Mouse (Mus musculus): ENCODE measurements around the gene Kirrel. TPM values are rescaled to one million over a fixed set of nuclear protein-coding genes. Genes with fewer than 3 reads are reported as not detected.
"Not testable (repeated sequence)": the region's sequence is repeated elsewhere in the genome, so short reads cannot be mapped to it uniquely, and the experiment has no call there.

Gene Kirrel
- polyA plus RNA-seq, 1 experiment from 2014 or later, result 11.7 TPM

GRCm38 (mm10) chr3:87114801-87115200 is 59.7 kb downstream of the Kirrel start:
- DNase-seq (ENCODE audit: low spot score) (peak; percentile 88), ATAC-seq (replicated peaks; ENCODE audit: low FRiP score, low read depth) (peak; percentile 68; the same call in 1 of the 2 replicates)
- Histone ChIP-seq H3K36me3 (ENCODE audit: insufficient read depth, low read length) (no peaks in the 10 kb centered on the region), H3K9me3 (replicated peaks; ENCODE audit: low read length) (no peaks in the 10 kb centered on the region), H3K9ac (ENCODE audit: low read depth, low read length) (no peak overlapping the region), H3K4me2 (ENCODE audit: low read length) (no peak overlapping the region), H3K27me3 (ENCODE audit: insufficient read depth, low read length) (no peaks in the 10 kb centered on the region), H3K4me1 (replicated peaks; ENCODE audit: insufficient read depth, low read length) (peaks cover 26% of the 10 kb centered on the region; the same call in 1 of the 2 replicates), H3K4me3 (replicated peaks; ENCODE audit: low read depth, low read length) (no peak overlapping the region), H3K27ac (peak overlapping the region; percentile 54)
- 56% methylated on average over 9 of the region's 9 CpGs for WGBS
- no peak for TF ChIP-seq CTCF (IDR thresholded peaks at IDR 0.05; ENCODE audit: low read depth)

DNA sequence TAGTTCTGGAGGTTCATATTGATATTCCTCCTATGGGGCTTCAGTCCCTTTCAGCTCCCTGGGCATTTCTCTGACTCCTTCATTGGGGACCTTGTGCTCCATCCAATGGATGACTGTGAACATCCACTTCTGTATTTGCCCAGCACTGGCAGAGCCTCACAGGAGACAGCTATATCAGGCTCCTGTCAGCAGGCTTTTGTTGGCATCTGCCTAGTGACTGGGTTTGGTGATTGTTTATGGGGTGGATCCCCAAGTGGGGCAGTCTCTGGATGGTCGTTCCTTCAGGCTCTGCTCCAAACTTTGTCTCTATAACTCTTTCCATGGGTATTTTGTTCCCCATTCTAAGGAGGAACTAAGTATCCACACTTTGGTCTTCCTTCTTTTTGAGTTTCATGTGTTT is 60.7 kb downstream of the Kirrel start:
- ATAC-seq (replicated peaks; ENCODE audit: low FRiP score, low read depth); H3K4me3 ChIP-seq (replicated peaks; ENCODE audit: low read depth, low read length); H3K4me2 ChIP-seq (ENCODE audit: low read length); H3K9ac ChIP-seq (ENCODE audit: low read depth, low read length); H3K27ac ChIP-seq; DNase-seq (ENCODE audit: low spot score); H3K36me3 ChIP-seq (ENCODE audit: insufficient read depth, low read length); H3K9me3 ChIP-seq (replicated peaks; ENCODE audit: low read length); H3K27me3 ChIP-seq (ENCODE audit: insufficient read depth, low read length): not testable (repeated sequence)
- H3K4me1 ChIP-seq (replicated peaks; ENCODE audit: insufficient read depth, low read length), result peaks cover 26% of the 10 kb centered on the region; the same call in 1 of the 2 replicates
- 63% methylated on average over 1 of the region's 1 CpGs for WGBS

- 0 out of 2 replicates have a peak overlapping the region, but pooled peaks have one; percentile 38 for H3K27ac ChIP-seq
- WGBS, result 22% methylated on average over 3 of the region's 3 CpGs
- no peak overlapping the region for H3K4me3 ChIP-seq (replicated peaks; ENCODE audit: low read depth, low read length)
These were observed 62.3 kb downstream of the Kirrel start for GRCm38 (mm10) chr3:87112264-87112663.

DNA sequence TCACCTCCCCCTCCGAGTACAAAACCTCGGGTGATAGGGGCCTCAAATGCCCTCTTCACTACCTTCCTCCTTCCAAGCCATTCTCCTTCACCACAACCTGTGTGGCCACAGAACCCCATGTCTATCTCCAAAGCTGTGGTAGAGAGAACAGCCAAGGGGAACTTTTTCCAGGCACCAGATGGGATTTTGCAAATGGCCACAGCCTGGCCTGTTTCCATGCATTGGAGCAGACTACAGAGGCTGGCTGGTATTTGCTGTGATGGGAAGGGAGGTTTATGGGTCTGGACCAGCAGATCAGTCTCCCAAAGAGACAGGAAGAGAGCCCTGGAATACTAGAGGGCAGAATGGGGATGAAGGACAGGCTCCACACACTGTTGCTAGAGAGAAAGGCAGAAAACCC is 69.7 kb downstream of the Kirrel start:
- H3K36me3 ChIP-seq (ENCODE audit: insufficient read depth, low read length), result no peaks in the 10 kb centered on the region
- no peaks in the 10 kb centered on the region for H3K4me1 ChIP-seq (replicated peaks; ENCODE audit: insufficient read depth, low read length)
- H3K9ac ChIP-seq (ENCODE audit: low read depth, low read length), result no peak overlapping the region
- no peak for ATAC-seq (replicated peaks; ENCODE audit: low FRiP score, low read depth)
- 89% methylated on average over 2 of the region's 2 CpGs for WGBS
- no peaks in the 10 kb centered on the region for H3K9me3 ChIP-seq (replicated peaks; ENCODE audit: low read length)
- H3K27me3 ChIP-seq (ENCODE audit: insufficient read depth, low read length), result no peaks in the 10 kb centered on the region
- no peak overlapping the region for H3K4me2 ChIP-seq (ENCODE audit: low read length)
- H3K4me3 ChIP-seq (replicated peaks; ENCODE audit: low read depth, low read length), result no peak overlapping the region
- H3K27ac ChIP-seq, result no peak overlapping the region
- no peak for TF ChIP-seq CTCF (IDR thresholded peaks at IDR 0.05; ENCODE audit: low read depth)
- no peak for DNase-seq (ENCODE audit: low spot score)

More at GRCm38 (mm10) chr3:87112264-87112663, 62.3 kb downstream of the Kirrel start:
- H3K9ac ChIP-seq (ENCODE audit: low read depth, low read length), result no peak overlapping the region
- peak; percentile 72 for DNase-seq (ENCODE audit: low spot score)
- ATAC-seq (replicated peaks; ENCODE audit: low FRiP score, low read depth), result no peak
- H3K27me3 ChIP-seq (ENCODE audit: insufficient read depth, low read length), result no peaks in the 10 kb centered on the region
- no peak overlapping the region for H3K4me2 ChIP-seq (ENCODE audit: low read length)
- no peaks in the 10 kb centered on the region for H3K36me3 ChIP-seq (ENCODE audit: insufficient read depth, low read length)
- H3K4me1 ChIP-seq (replicated peaks; ENCODE audit: insufficient read depth, low read length), result peaks cover 23% of the 10 kb centered on the region; the same call in 1 of the 2 replicates
- H3K9me3 ChIP-seq (replicated peaks; ENCODE audit: low read length), result no peaks in the 10 kb centered on the region
- no peak for TF ChIP-seq CTCF (IDR thresholded peaks at IDR 0.05; ENCODE audit: low read depth)

GRCm38 (mm10) chr3:87102346-87102745 is 72.2 kb downstream of the Kirrel start:
- Histone ChIP-seq H3K4me2 (ENCODE audit: low read length) (no peak overlapping the region), H3K9ac (ENCODE audit: low read depth, low read length) (no peak overlapping the region), H3K4me3 (replicated peaks; ENCODE audit: low read depth, low read length) (no peak overlapping the region), H3K27ac (no peak overlapping the region), H3K4me1 (replicated peaks; ENCODE audit: insufficient read depth, low read length) (0 out of 2 replicates have a peak, but pooled peaks cover 8% of the 10 kb centered on the region), H3K9me3 (replicated peaks; ENCODE audit: low read length) (no peaks in the 10 kb centered on the region), H3K36me3 (ENCODE audit: insufficient read depth, low read length) (no peaks in the 10 kb centered on the region), H3K27me3 (ENCODE audit: insufficient read depth, low read length) (no peaks in the 10 kb centered on the region)
- DNase-seq (ENCODE audit: low spot score) (no peak), ATAC-seq (replicated peaks; ENCODE audit: low FRiP score, low read depth) (no peak)
- TF ChIP-seq CTCF (IDR thresholded peaks at IDR 0.05; ENCODE audit: low read depth), result no peak
- 29% methylated on average over 7 of the region's 7 CpGs for WGBS

- no peaks in the 10 kb centered on the region for H3K9me3 ChIP-seq (replicated peaks; ENCODE audit: low read length)
- TF ChIP-seq CTCF (IDR thresholded peaks at IDR 0.05; ENCODE audit: low read depth), result no peak
- 0 out of 2 replicates have a peak, but pooled peaks cover 8% of the 10 kb centered on the region for H3K4me1 ChIP-seq (replicated peaks; ENCODE audit: insufficient read depth, low read length)
- H3K36me3 ChIP-seq (ENCODE audit: insufficient read depth, low read length), result no peaks in the 10 kb centered on the region
- H3K4me3 ChIP-seq (replicated peaks; ENCODE audit: low read depth, low read length), result no peak overlapping the region
- no peaks in the 10 kb centered on the region for H3K27me3 ChIP-seq (ENCODE audit: insufficient read depth, low read length)
- no peak overlapping the region for H3K9ac ChIP-seq (ENCODE audit: low read depth, low read length)
- WGBS, result 75% methylated on average over 4 of the region's 4 CpGs
- H3K27ac ChIP-seq, result no peak overlapping the region
- ATAC-seq (replicated peaks; ENCODE audit: low FRiP score, low read depth) (no peak), DNase-seq (ENCODE audit: low spot score) (no peak)
- H3K4me2 ChIP-seq (ENCODE audit: low read length), result no peak overlapping the region
These were observed 73.6 kb downstream of the Kirrel start for GRCm38 (mm10) chr3:87100911-87101310.

All from kidney, postnatal 0 days (tissue).